Mouse (Mus musculus) cerebral cortex, adult 2 months (tissue): ENCODE data around the gene Rpl18a.

Experiments used
- WGBS: fragments of 180-500 bp; shearing (Covaris S2); methylation state at CpG from one replicate; pipeline ENCODE4 v1.1.7; 2018; 5-methylcytosine and 5-hydroxymethylcytosine counted together

Rpl18a gene

GRCm38 (mm10) chr8:70902211-70902610 is 5.0 kb upstream of the Rpl18a start:
- WGBS, result 36% methylated on average over 5 of the region's 5 CpGs

- 82% methylated on average over 2 of the region's 2 CpGs for WGBS
Observed at GRCm38 (mm10) chr8:70900872-70901387, 3.7 kb upstream of the Rpl18a start.

GRCm38 (mm10) chr8:70899226-70899625 is 2.0 kb upstream of the Rpl18a start:
- 73% methylated on average over 2 of the region's 2 CpGs for WGBS

GRCm38 (mm10) chr8:70898661-70899198 is 1.5 kb upstream of the Rpl18a start:
- 39% methylated on average over 2 of the region's 2 CpGs for WGBS

- 0% methylated on average over 20 of the region's 20 CpGs for WGBS
Observed at GRCm38 (mm10) chr8:70897681-70898413, 635 bp upstream of the Rpl18a start.

- 2% methylated on average over 25 of the region's 25 CpGs for WGBS
Observed at GRCm38 (mm10) chr8:70896316-70897020, 744 bp downstream of the Rpl18a start.

- WGBS, result 69% methylated on average over 24 of the region's 24 CpGs
Observed at GRCm38 (mm10) chr8:70895571-70896259, 1.5 kb downstream of the Rpl18a start.

- 88% methylated on average over 8 of the region's 8 CpGs for WGBS
Observed at GRCm38 (mm10) chr8:70894771-70895545, 2.3 kb downstream of the Rpl18a start.

- 71% methylated on average over 2 of the region's 2 CpGs for WGBS
Observed at GRCm38 (mm10) chr8:70894385-70894720, 2.9 kb downstream of the Rpl18a start.

GRCm38 (mm10) chr8:70893656-70894384 is 3.4 kb downstream of the Rpl18a start:
- WGBS, result 39% methylated on average over 12 of the region's 12 CpGs

- WGBS, result 54% methylated on average over 20 of the region's 20 CpGs
Observed at GRCm38 (mm10) chr8:70892896-70893655, 4.1 kb downstream of the Rpl18a start.

- 28% methylated on average over 80 of the region's 80 CpGs for WGBS
Observed at GRCm38 (mm10) chr8:70892022-70892895, 5.0 kb downstream of the Rpl18a start, which contains the start of gene Slc5a5. Slc5a5 (minus strand) TSS chr8:70892757.

GRCm38 (mm10) chr8:70891356-70891755 is 5.9 kb downstream of the Rpl18a start:
- 39% methylated on average over 21 of the region's 21 CpGs for WGBS

- 89% methylated on average over 5 of the region's 5 CpGs for WGBS
Observed at GRCm38 (mm10) chr8:70890656-70891055, 6.6 kb downstream of the Rpl18a start.

GRCm38 (mm10) chr8:70887669-70888068 is 9.5 kb downstream of the Rpl18a start:
- WGBS, result 10% methylated on average over 18 of the region's 18 CpGs

GRCm38 (mm10) chr8:70885612-70886011 is 11.6 kb downstream of the Rpl18a start:
- 46% methylated on average over 12 of the region's 12 CpGs for WGBS

GRCm38 (mm10) chr8:70884683-70885082 is 12.5 kb downstream of the Rpl18a start:
- WGBS, result 82% methylated on average over 10 of the region's 10 CpGs

- WGBS, result 72% methylated on average over 4 of the region's 4 CpGs
Observed at GRCm38 (mm10) chr8:70884186-70884585, 13.0 kb downstream of the Rpl18a start.

- 43% methylated on average over 11 of the region's 11 CpGs for WGBS
Observed at GRCm38 (mm10) chr8:70880546-70880945, 16.7 kb downstream of the Rpl18a start.
